Mouse (Mus musculus) left cerebral cortex, postnatal 36 days (tissue): ENCODE measurements around the gene Plekhm3. TPM values are rescaled to one million over a fixed set of nuclear protein-coding genes. Genes with fewer than 3 reads are reported as not detected.
"Not testable (repeated sequence)": the region's sequence is repeated elsewhere in the genome, so short reads cannot be mapped to it uniquely, and the experiment has no call there.

Experiments used
- DNase-seq, 2 experiments: peaks; one replicate each; pipeline ENCODE4 v3.0.0; 2021 to 2022; ENCODE audit warnings: low spot score in 2 of 2, mixed read lengths in 1 of 2
- intact Hi-C: fragments of 180-260 bp; cut with DNase I; formaldehyde crosslinking; loops from one replicate; pipeline ENCODE4 v1.15.1; 2025
- total RNA-seq, 2 experiments: library from RNA; stranded (reverse); gene quantifications; 2 replicates each; pipeline ENCODE4 v1.2.3; 2021

Gene Plekhm3
- 10 to 100 TPM; 34.6 to 40.4 TPM for total RNA-seq

DNA sequence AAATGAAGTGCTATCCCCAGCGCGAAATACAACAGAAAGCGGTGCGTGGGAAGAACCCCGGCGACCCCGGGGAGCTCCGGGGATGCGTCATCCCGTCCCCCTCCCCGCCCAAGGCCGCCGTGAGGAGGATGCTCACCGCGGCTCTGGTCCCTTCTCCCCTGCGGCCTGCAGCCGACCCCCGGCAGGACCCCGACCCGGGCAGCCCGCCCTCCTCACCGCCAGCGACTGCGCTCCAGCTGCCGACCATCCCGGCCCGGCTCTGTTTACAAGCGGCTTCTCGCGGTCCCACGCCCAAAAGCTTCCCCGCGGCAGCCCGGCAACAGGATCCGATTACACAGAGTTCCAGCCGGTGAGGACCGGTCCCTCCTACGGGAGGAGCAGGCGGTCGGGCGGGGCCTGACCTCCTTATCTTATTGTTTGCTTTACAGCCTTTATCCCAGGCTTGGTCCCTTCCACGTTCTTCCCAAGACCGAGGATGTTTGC, at the start of gene Plekhm3:
Gene Plekhm3, minus strand, starts transcription at position 346 of the 483 bp plus-strand sequence.
- intact Hi-C loops: loop anchor here (5.0 kb wide), 1 partner anchor 39 kb away; no protein-coding TSS in a partner anchor
- peak; percentile 87 to 88 for DNase-seq

GRCm38 (mm10) chr1:65005575-65005974, 49.0 kb upstream of the Plekhm3 start:
- intact Hi-C loops: loop anchor here (10.0 kb wide), 2 partner anchors 391 to 1351 kb away; partner anchors contain the start of gene Mettl21a

DNA sequence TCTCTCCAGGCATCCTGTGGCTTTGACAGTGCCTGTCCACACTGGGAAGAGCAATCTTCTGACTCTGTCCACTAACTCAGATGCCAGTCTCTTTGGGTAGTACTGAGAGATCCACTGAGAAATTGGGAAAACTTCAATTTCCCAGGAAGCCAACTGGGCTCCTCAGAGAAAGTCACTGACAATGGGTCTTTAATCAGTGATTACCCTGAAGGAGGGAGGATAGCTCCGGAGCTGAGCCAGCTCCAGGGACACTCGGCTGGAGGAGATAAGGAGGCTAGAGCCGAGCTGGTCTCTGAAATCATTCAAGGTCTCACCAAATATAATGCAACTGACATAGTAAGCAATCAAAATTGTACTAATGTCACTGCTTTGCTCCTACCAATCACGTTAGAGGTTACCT, 47.9 kb upstream of the Plekhm3 start:
- intact Hi-C loops: loop anchor here (10.0 kb wide), 2 partner anchors 390 to 1350 kb away; partner anchors contain the start of gene Mettl21a
- DNase-seq: no peak

More at GRCm38 (mm10) chr1:65005575-65005974, 49.0 kb upstream of the Plekhm3 start:
- DNase-seq: no peak

GRCm38 (mm10) chr1:64993206-64993605, 36.6 kb upstream of the Plekhm3 start:
- no peak for DNase-seq
- intact Hi-C loops: no loop called here

- intact Hi-C loops: loop anchor here (5.0 kb wide), 1 partner anchor 271 kb away; no protein-coding TSS in a partner anchor
- no peak for DNase-seq
Observed at GRCm38 (mm10) chr1:64988176-64988575, 31.6 kb upstream of the Plekhm3 start.

- DNase-seq: peak; percentile 50 to 51
- intact Hi-C loops: loop anchor here (5.0 kb wide), 1 partner anchor 269 kb away; no protein-coding TSS in a partner anchor
Observed at GRCm38 (mm10) chr1:64986120-64986519, 29.5 kb upstream of the Plekhm3 start.

- intact Hi-C loops: no loop called here
- DNase-seq: no peak
Observed at GRCm38 (mm10) chr1:64983247-64983646, 26.6 kb upstream of the Plekhm3 start.

- intact Hi-C loops: loop anchor here (5.0 kb wide), 1 partner anchor 61 kb away; no protein-coding TSS in a partner anchor
- peak; percentile 59 to 73 for DNase-seq
Observed at GRCm38 (mm10) chr1:64978321-64978799, 21.7 kb upstream of the Plekhm3 start.

GRCm38 (mm10) chr1:64975346-64975745, 18.7 kb upstream of the Plekhm3 start:
- intact Hi-C loops: loop anchor here (5.0 kb wide), 1 partner anchor 58 kb away; no protein-coding TSS in a partner anchor
- no peak for DNase-seq

DNA sequence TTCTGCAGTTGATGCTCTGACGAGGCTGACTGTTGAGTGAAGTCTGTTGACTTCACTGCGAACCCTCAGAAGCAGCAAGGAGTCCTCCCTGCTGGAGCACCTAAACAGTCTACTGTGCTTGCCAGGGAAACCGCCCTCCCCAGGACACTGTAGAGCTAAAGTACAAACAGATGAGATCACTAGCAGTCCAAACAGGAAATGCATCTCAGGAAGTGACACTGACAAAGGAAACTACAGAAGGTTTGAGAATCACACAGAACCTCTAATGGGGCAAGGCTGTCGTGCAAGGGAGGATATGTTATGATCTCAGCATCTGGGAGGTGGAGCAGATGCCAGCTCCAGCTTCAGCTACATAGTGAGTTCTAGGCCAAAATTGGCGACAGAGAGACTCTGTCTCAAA, 14.1 kb upstream of the Plekhm3 start:
- intact Hi-C loops: no loop called here
- DNase-seq: no peak

DNA sequence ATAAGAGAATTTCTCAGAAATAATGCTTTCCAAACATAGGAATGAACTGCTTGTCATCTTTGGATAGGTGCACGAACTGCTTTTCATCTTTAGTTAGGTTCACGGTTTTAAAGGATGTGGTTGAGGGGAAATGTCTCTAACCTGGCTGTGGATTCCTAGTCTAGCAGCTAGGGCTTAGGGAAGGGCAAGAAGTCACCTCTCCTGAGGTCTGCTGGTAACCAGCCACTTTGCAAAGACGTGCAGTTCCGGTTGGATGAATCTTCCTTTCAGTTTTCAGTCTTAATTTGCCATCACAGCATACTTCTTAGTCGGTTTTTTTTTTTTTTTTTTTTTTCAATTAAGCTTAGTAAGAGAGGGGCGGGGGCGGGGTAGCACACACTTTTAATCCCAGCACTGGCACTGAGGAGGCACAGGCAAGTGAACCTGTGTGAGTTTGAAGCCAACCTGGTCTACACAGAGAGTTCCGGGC, 431 bp upstream of the Plekhm3 start:
- intact Hi-C loops: loop anchor here (5.0 kb wide), 1 partner anchor 40 kb away; no protein-coding TSS in a partner anchor
- DNase-seq: no peak

DNA sequence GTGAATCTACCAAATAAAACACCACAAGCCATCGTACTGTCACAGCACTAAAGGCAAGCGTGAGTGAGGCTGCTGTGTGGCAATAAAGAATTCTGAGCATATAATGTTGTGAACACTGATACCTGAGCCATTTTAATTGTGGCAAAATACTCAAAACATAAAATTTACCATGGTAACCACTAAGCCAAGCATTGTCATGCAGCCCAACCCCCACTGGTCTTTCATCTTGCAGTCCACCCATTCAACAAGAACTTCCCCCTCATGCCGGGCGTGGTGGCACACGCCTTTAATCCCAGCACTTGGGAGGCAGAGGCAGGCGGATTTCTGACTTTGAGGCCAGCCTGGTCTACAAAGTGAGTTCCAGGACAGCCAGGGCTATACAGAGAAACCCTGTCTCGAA, 1.8 kb downstream of the Plekhm3 start:
- intact Hi-C loops: loop anchor here (5.0 kb wide), 1 partner anchor 37 kb away; no protein-coding TSS in a partner anchor
- DNase-seq: not testable (repeated sequence)

- intact Hi-C loops: no loop called here
- DNase-seq: no peak
Observed at GRCm38 (mm10) chr1:64950271-64950670, 6.4 kb downstream of the Plekhm3 start.

DNA sequence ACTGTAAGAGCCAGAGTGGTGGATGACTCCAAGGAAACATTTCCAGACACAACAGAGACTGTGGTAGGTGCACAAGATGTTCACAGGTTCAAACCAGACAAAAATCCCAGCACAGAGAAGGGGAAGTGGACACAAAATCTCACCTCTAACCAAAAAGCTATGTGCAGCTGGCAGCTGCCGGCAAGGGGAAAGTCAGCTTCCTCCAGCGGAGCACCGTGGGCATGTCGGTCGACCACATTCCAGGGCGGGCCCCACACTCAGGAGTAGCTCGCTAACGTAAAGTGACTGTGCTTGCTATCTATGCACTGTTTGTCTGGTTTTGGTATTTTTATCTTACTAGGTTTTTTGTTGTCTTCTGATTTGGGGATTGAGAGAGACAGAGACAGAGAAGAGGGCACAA, 7.2 kb downstream of the Plekhm3 start:
- DNase-seq: no peak
- intact Hi-C loops: no loop called here

DNA sequence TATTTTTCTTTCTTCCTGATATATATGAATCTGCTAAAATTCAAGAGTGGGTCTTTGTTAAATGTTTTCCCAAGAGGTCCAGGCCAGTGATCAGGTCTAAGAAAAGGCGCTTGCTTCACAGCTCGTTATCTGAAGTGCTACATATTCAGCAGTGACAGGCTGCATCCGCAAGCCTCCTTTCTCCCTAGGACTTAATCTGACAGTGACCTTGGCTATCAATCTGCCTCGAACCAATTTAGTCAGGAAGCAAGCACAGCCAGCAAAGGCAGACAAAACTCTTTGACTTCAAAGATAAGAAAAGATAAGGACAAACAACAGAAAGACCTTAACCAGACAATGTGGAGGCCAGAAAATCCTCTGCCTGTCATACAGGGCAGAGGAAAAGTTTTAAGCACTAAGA, 10.5 kb downstream of the Plekhm3 start:
- DNase-seq: no peak
- intact Hi-C loops: no loop called here

DNA sequence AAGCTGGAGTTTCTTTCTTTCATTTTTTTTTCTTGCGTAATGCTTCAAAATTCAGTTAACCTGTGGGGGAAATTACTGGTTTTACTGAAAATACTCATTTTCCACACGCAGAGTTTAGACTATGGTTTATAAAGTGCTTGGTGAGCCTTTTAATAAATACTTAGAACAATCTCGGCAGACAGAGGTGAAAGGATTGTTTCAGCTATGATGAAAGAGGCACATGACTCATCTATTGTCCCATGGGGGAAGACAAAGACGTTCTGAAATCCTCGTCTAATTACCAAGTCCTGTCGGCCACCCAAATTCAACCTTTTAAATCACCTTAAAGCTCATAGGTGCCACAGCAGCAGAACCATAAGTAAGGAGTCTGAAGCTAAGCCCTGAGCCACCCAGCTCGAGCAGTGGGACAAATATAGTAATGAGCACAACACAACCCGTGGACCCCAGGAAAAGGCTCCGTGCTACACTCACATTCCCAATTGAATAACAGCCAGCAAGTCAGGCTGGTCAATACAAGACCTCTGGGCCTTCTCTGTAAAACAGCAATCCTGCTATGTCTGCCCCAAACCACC, 11.3 kb downstream of the Plekhm3 start:
- no peak for DNase-seq
- intact Hi-C loops: no loop called here

DNA sequence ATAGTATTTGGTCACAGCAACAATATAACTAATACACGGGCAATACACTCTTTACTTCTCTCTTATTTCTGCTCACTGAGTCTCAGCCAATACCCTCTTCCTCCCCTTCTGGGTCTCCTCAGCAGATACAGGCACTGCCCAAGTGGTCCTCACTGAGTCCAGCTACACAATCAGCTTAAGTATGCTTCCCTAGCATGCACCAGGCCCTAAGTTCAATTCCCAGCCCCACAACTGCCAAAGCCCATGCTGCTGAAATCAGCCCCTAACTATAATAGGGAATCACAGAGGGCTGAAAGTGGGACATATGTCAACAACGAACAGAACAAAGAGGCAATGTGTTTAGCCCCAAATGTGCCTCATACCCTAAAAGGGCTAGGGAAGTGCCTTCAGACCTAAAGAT, 11.9 kb downstream of the Plekhm3 start:
- no peak for DNase-seq
- intact Hi-C loops: no loop called here

- intact Hi-C loops: no loop called here
- no peak for DNase-seq
Observed at GRCm38 (mm10) chr1:64942006-64942755, 14.4 kb downstream of the Plekhm3 start.

DNA sequence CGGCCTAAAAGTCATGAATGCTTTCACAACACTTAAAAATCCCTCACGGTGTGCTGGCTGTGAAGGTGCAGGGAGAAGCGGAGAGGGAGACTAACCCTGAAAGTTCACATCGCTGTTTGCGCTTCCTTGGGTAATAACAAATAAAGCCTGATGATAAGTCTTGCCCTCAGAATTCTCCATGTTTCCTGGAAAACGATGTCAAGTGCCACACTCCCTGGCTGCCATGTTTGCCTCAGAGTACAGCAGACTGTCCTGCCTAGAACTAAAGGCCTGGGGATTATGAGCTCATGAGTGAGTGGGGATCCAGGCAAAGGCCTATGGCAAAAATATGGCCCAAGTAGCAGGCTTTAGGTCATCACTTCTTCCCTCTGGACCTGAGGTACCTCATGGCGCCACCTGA, 17.7 kb downstream of the Plekhm3 start:
- intact Hi-C loops: no loop called here
- no peak for DNase-seq

DNA sequence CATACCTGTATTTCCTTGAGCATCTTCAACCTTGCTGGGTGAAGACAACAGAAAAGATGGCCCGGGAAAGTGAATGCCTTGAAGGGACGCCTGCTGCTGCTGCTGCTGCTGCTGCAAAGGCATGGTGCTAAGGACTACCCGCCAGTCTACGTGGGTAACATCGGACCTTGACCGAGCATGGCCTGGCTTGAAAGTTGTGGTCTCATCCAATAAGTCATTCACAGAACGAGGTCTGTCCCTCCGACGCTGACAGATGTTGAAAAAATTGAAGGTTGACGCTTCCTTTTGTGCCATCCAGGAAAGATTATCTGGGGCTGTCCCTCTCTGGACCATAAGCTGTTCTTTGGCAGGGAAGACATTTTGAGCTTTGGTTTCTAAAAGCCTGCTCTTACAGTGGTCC, 18.9 kb downstream of the Plekhm3 start:
- intact Hi-C loops: no loop called here
- no peak for DNase-seq
